Mouse (Mus musculus) midbrain, postnatal 0 days (tissue): ENCODE results near the gene Cdk11b. TPM values are rescaled to one million over a fixed set of nuclear protein-coding genes. Genes with fewer than 3 reads are reported as not detected.
A peak's percentile ranks its signal among the peaks of the same experiment; 100 is the strongest.

ENCODE experiments used
- ATAC-seq: fragments of 200-750 bp; cut with Nextera tagmentation; 2 replicates; pipeline ENCODE4 v1.8.0; 2017; ENCODE audit warnings: moderate number of reproducible peaks, mild to moderate bottlenecking, moderate TSS enrichment, moderate library complexity; ENCODE audit not compliant: low FRiP score
- DNase-seq: peaks from one replicate; pipeline ENCODE4 v3.0.0-alpha.2; 2015; ENCODE audit warnings: low spot score
- H3K27ac ChIP-seq: fragments of 300-500 bp; sonication (generic); 2 replicates; pipeline ENCODE4 v1.5.1; 2014; ENCODE audit warnings: low read depth, mild to moderate bottlenecking, low read length, mixed read lengths
- H3K27me3 ChIP-seq: fragments of 300-500 bp; sonication (generic); 2 replicates; pipeline ENCODE4 v1.6.1; 2014; ENCODE audit warnings: low read length, control low read depth, mixed read lengths; ENCODE audit not compliant: insufficient read depth
- H3K36me3 ChIP-seq: fragments of 300-500 bp; sonication (generic); 2 replicates; pipeline ENCODE4 v1.6.1; 2014; ENCODE audit warnings: low read length, control low read depth, mixed read lengths; ENCODE audit not compliant: insufficient read depth
- H3K4me1 ChIP-seq: fragments of 300-500 bp; sonication (generic); 2 replicates; pipeline ENCODE4 v1.6.1; 2014; ENCODE audit warnings: mild to moderate bottlenecking, control low read depth, antibody characterized with exemption, low read length, mixed read lengths; ENCODE audit not compliant: insufficient read depth
- H3K4me2 ChIP-seq: fragments of 300-500 bp; sonication (generic); 2 replicates; pipeline ENCODE4 v1.6.1; 2014; ENCODE audit warnings: low read depth, mild to moderate bottlenecking, low read length, mixed read lengths; ENCODE audit not compliant: poor library complexity, severe bottlenecking
- H3K4me3 ChIP-seq: fragments of 300-500 bp; sonication (generic); 2 replicates; pipeline ENCODE4 v1.5.1; 2014; ENCODE audit warnings: low read depth, mild to moderate bottlenecking, low read length, moderate library complexity
- H3K9ac ChIP-seq: fragments of 300-500 bp; sonication (generic); replicated peaks from 2 replicates; pipeline ENCODE4 v1.6.1; 2014; ENCODE audit warnings: mild to moderate bottlenecking, low read length, moderate library complexity, mixed read lengths; ENCODE audit not compliant: poor library complexity, severe bottlenecking
- H3K9me3 ChIP-seq: fragments of 300-500 bp; sonication (generic); 2 replicates; pipeline ENCODE4 v1.6.1; 2016; ENCODE audit warnings: low read length, control low read depth
- CTCF ChIP-seq: IDR thresholded peaks from 2 replicates; pipeline ENCODE4 v1.5.1; 2016; ENCODE audit warnings: antibody characterized with exemption, mild to moderate bottlenecking
- WGBS: fragments of 180-500 bp; shearing (Covaris S2); extraction: QIAGEN DNeasy Blood & Tissue Kit; methylation state at CpG from one replicate; pipeline ENCODE4 v1.1.7; 2014; 5-methylcytosine and 5-hydroxymethylcytosine counted together
- polyA plus RNA-seq: library from polyadenylated mRNA; unstranded; fragments of >200 nt; fragmentation: Nextera tagmentation; extraction: Ambion mirVana; gene quantifications from 2 replicates; pipeline ENCODE4 v1.2.1, GENCODE M21; 2015
- total RNA-seq: library from RNA; depleted of rRNA; stranded (reverse); fragments of >200 nt; gene quantifications from 2 replicates; pipeline ENCODE4 v1.2.3, GENCODE M21; 2014

Cdk11b gene
- total and polyA plus RNA-seq, 2 experiments from 2014 or later = 15.2 to 64.1 TPM

- peak; percentile 15; the same call in 1 of the 2 replicates for ATAC-seq
- TF ChIP-seq CTCF = no peak
These were observed 22.6 kb upstream of the Cdk11b start for GRCm38 (mm10) chr4:155601997-155602456.

GRCm38 (mm10) chr4:155602753-155603152 lies 21.9 kb upstream of the Cdk11b start:
- Histone ChIP-seq H3K27ac (no peak overlapping the region), H3K27me3 (no peaks in the 10 kb centered on the region), H3K9ac (no peak overlapping the region), H3K4me2 (peak overlapping the region; percentile 86), H3K4me1 (0 out of 2 replicates have a peak, but pooled peaks cover 4% of the 10 kb centered on the region), H3K4me3 (peak overlapping the region; percentile 94), H3K36me3 (peaks cover 2% of the 10 kb centered on the region; the same call in 1 of the 2 replicates), H3K9me3 (no peaks in the 10 kb centered on the region)
- 96% methylated on average over 1 of the region's 1 CpGs for WGBS
- DNase-seq (no peak), ATAC-seq (no peak)
- TF ChIP-seq CTCF = no peak

More at GRCm38 (mm10) chr4:155601997-155602456, 22.6 kb upstream of the Cdk11b start:
- Histone ChIP-seq H3K4me3 (peak overlapping the region; percentile 94), H3K36me3 (peaks cover 2% of the 10 kb centered on the region; the same call in 1 of the 2 replicates), H3K4me1 (0 out of 2 replicates have a peak, but pooled peaks cover 4% of the 10 kb centered on the region), H3K9me3 (no peaks in the 10 kb centered on the region), H3K4me2 (peak overlapping the region; percentile 86), H3K27ac (peak overlapping the region; percentile 100), H3K27me3 (no peaks in the 10 kb centered on the region), H3K9ac (peak overlapping the region; percentile 93)
- WGBS = under 1% methylated on average over 31 of the region's 31 CpGs
- DNase-seq = peak; percentile 5

GRCm38 (mm10) chr4:155603801-155604200 lies 20.9 kb upstream of the Cdk11b start:
- H3K4me1 ChIP-seq = 0 out of 2 replicates have a peak, but pooled peaks cover 4% of the 10 kb centered on the region
- H3K36me3 ChIP-seq = peaks cover 2% of the 10 kb centered on the region; the same call in 1 of the 2 replicates
- 97% methylated on average over 6 of the region's 6 CpGs for WGBS
- no peaks in the 10 kb centered on the region for H3K27me3 ChIP-seq
- no peak overlapping the region for H3K4me3 ChIP-seq
- no peaks in the 10 kb centered on the region for H3K9me3 ChIP-seq
- TF ChIP-seq CTCF = no peak
- H3K4me2 ChIP-seq = no peak overlapping the region
- DNase-seq = no peak
- no peak for ATAC-seq
- no peak overlapping the region for H3K9ac ChIP-seq
- no peak overlapping the region for H3K27ac ChIP-seq

GRCm38 (mm10) chr4:155605132-155605531 lies 19.5 kb upstream of the Cdk11b start:
- no peak for TF ChIP-seq CTCF
- DNase-seq (no peak), ATAC-seq (no peak)
- Histone ChIP-seq H3K36me3 (peaks cover 7% of the 10 kb centered on the region), H3K4me3 (no peak overlapping the region), H3K27ac (no peak overlapping the region), H3K9me3 (no peaks in the 10 kb centered on the region), H3K27me3 (no peaks in the 10 kb centered on the region), H3K4me1 (0 out of 2 replicates have a peak, but pooled peaks cover 4% of the 10 kb centered on the region), H3K9ac (no peak overlapping the region), H3K4me2 (no peak overlapping the region)
- 91% methylated on average over 4 of the region's 4 CpGs for WGBS

GRCm38 (mm10) chr4:155606825-155607224 lies 17.8 kb upstream of the Cdk11b start:
- Histone ChIP-seq H3K4me1 (0 out of 2 replicates have a peak, but pooled peaks cover 4% of the 10 kb centered on the region), H3K4me3 (no peak overlapping the region), H3K27me3 (no peaks in the 10 kb centered on the region), H3K9ac (no peak overlapping the region), H3K9me3 (no peaks in the 10 kb centered on the region), H3K27ac (no peak overlapping the region), H3K36me3 (peaks cover 17% of the 10 kb centered on the region), H3K4me2 (no peak overlapping the region)
- no peak for TF ChIP-seq CTCF
- WGBS = 86% methylated on average over 2 of the region's 2 CpGs
- no peak for ATAC-seq
- DNase-seq = no peak

- ATAC-seq = no peak
- Histone ChIP-seq H3K4me1 (no peaks in the 10 kb centered on the region), H3K4me3 (no peak overlapping the region), H3K27ac (no peak overlapping the region), H3K9ac (no peak overlapping the region), H3K36me3 (peaks cover 53% of the 10 kb centered on the region), H3K9me3 (no peaks in the 10 kb centered on the region), H3K27me3 (no peaks in the 10 kb centered on the region), H3K4me2 (no peak overlapping the region)
- DNase-seq = no peak
- WGBS = 91% methylated on average over 3 of the region's 3 CpGs
- no peak for TF ChIP-seq CTCF
These were observed 12.8 kb upstream of the Cdk11b start for GRCm38 (mm10) chr4:155611860-155612259.
